Mouse (Mus musculus) midbrain, embryonic 11.5 days (tissue): ENCODE measurements around the gene Rap2c. TPM values are rescaled to one million over a fixed set of nuclear protein-coding genes. Genes with fewer than 3 reads are reported as not detected.

ENCODE experiments used
- ATAC-seq: fragments of 200-750 bp; cut with Nextera tagmentation; 2 replicates; pipeline ENCODE4 v1.8.0; 2017; ENCODE audit warnings: moderate TSS enrichment, moderate library complexity; ENCODE audit not compliant: low FRiP score
- DNase-seq: peaks from one replicate; pipeline ENCODE4 v3.0.0; 2015; ENCODE audit warnings: low spot score; ENCODE audit errors: missing footprints
- H3K27ac ChIP-seq: fragments of 300-500 bp; sonication (generic); 2 replicates; pipeline ENCODE4 v1.5.1; 2014; ENCODE audit warnings: low read depth, low read length
- H3K27me3 ChIP-seq: fragments of 300-500 bp; sonication (generic); 2 replicates; pipeline ENCODE4 v1.6.1; 2014; ENCODE audit warnings: mild to moderate bottlenecking, low read length, moderate library complexity, mixed read lengths; ENCODE audit not compliant: control insufficient read depth, insufficient read depth
- H3K36me3 ChIP-seq: fragments of 300-500 bp; sonication (generic); 2 replicates; pipeline ENCODE4 v1.6.1; 2014; ENCODE audit warnings: mild to moderate bottlenecking, low read length, moderate library complexity, mixed read lengths; ENCODE audit not compliant: control insufficient read depth, insufficient read depth
- H3K4me1 ChIP-seq: fragments of 300-500 bp; sonication (generic); 2 replicates; pipeline ENCODE4 v1.6.1; 2014; ENCODE audit warnings: low read length; ENCODE audit not compliant: control insufficient read depth, insufficient read depth
- H3K4me2 ChIP-seq: fragments of 300-500 bp; sonication (generic); 2 replicates; pipeline ENCODE4 v1.6.1; 2014; ENCODE audit warnings: mild to moderate bottlenecking, moderate library complexity
- H3K4me3 ChIP-seq: fragments of 300-500 bp; sonication (generic); 2 replicates; pipeline ENCODE4 v1.5.1; 2014; ENCODE audit warnings: low read depth, low read length
- H3K9ac ChIP-seq: fragments of 300-500 bp; sonication (generic); 2 replicates; pipeline ENCODE4 v1.6.1; 2014; ENCODE audit warnings: low read length
- H3K9me3 ChIP-seq: fragments of 300-500 bp; sonication (generic); 2 replicates; pipeline ENCODE4 v1.6.1; 2016; ENCODE audit warnings: low read length; ENCODE audit not compliant: control insufficient read depth
- WGBS: fragments of 180-500 bp; shearing (Covaris S2); extraction: QIAGEN DNeasy Blood & Tissue Kit; methylation state at CpG from one replicate; pipeline ENCODE4 v1.1.7; 2014; 5-methylcytosine and 5-hydroxymethylcytosine counted together
- polyA plus RNA-seq: library from polyadenylated mRNA; unstranded; fragments of >200 nt; fragmentation: Nextera tagmentation; extraction: Ambion mirVana; gene quantifications from 2 replicates; pipeline ENCODE4 v1.2.1, GENCODE M21; 2014

Rap2c gene
- polyA plus RNA-seq, 1 experiment from 2014 or later, result 24.1 TPM

DNA sequence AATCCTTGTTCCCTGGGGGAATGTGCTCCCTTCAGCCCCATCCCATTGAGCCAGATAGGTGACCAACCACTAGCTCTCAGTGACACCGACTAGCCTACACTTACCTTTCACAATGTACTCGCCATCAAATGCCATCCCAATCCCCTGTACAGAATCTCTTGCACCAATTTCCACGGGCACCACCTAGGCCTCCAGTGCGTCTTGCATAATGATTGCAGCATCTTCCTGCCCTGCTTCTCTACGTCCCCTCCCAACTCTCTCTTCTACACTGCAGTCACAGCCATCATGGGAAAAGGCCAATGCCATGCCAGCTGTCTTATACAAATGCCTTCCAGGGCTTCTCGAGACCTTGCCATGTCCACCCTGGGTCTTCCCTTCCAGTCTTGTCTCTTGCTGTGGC, 27.9 kb downstream of the Rap2c start:
- no peaks in the 10 kb centered on the region for H3K4me1 ChIP-seq
- WGBS, result 86% methylated on average over 6 of the region's 6 CpGs
- ATAC-seq, result no peak

GRCm38 (mm10) chrX:50988581-50988980, 29.2 kb downstream of the Rap2c start:
- H3K4me3 ChIP-seq, result no peak overlapping the region
- no peak overlapping the region for H3K27ac ChIP-seq
- no peaks in the 10 kb centered on the region for H3K36me3 ChIP-seq
- DNase-seq (no peak), ATAC-seq (no peak)
- 85% methylated on average over 1 of the region's 1 CpGs for WGBS
- no peaks in the 10 kb centered on the region for H3K9me3 ChIP-seq
- H3K4me1 ChIP-seq, result no peaks in the 10 kb centered on the region
- H3K9ac ChIP-seq, result no peak overlapping the region
- no peak overlapping the region for H3K4me2 ChIP-seq
- H3K27me3 ChIP-seq, result no peaks in the 10 kb centered on the region

More for the DNA sequence above, 27.9 kb downstream of the Rap2c start:
- H3K36me3 ChIP-seq, result no peaks in the 10 kb centered on the region
- H3K4me3 ChIP-seq, result no peak overlapping the region
- no peaks in the 10 kb centered on the region for H3K27me3 ChIP-seq
- H3K4me2 ChIP-seq, result no peak overlapping the region
- no peak for DNase-seq
- no peak overlapping the region for H3K27ac ChIP-seq
- H3K9ac ChIP-seq, result no peak overlapping the region
- no peaks in the 10 kb centered on the region for H3K9me3 ChIP-seq

- no peaks in the 10 kb centered on the region for H3K9me3 ChIP-seq
- ATAC-seq, result no peak
- no peak overlapping the region for H3K4me2 ChIP-seq
- no peak overlapping the region for H3K27ac ChIP-seq
- 76% methylated on average over 2 of the region's 2 CpGs for WGBS
- H3K36me3 ChIP-seq, result no peaks in the 10 kb centered on the region
- no peaks in the 10 kb centered on the region for H3K4me1 ChIP-seq
- no peaks in the 10 kb centered on the region for H3K27me3 ChIP-seq
- H3K9ac ChIP-seq, result no peak overlapping the region
- DNase-seq, result no peak
- H3K4me3 ChIP-seq, result no peak overlapping the region
Observed at GRCm38 (mm10) chrX:50978428-50978827, 39.4 kb downstream of the Rap2c start.

DNA sequence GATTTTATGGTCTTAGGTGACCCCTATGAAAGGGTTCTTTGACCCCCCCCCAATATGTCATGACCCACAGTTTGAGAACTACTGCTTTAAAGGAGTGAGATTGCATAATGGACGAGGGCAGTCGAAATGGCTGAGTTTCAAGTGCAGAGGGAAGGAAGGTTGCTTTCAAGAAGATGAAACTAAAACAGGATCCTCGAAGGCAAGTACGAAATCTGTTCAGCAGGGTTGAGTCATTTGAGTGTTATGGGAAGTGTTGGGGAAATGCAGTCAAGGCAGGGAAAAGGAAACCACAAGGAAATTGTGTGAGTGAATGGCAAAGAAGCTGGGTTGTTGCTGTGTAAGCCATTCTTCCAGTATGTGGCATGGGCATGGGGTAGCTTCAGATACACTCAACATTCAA, 45.7 kb downstream of the Rap2c start:
- 83% methylated on average over 4 of the region's 4 CpGs for WGBS
- no peak for ATAC-seq
- no peaks in the 10 kb centered on the region for H3K4me1 ChIP-seq
- H3K27ac ChIP-seq, result no peak overlapping the region
- H3K36me3 ChIP-seq, result no peaks in the 10 kb centered on the region
- H3K4me3 ChIP-seq, result no peak overlapping the region
- H3K9me3 ChIP-seq, result no peaks in the 10 kb centered on the region
- no peak overlapping the region for H3K9ac ChIP-seq
- H3K27me3 ChIP-seq, result no peaks in the 10 kb centered on the region
- no peak overlapping the region for H3K4me2 ChIP-seq
- no peak for DNase-seq

GRCm38 (mm10) chrX:50969907-50970306, 47.9 kb downstream of the Rap2c start:
- no peak overlapping the region for H3K4me3 ChIP-seq
- no peaks in the 10 kb centered on the region for H3K9me3 ChIP-seq
- H3K4me1 ChIP-seq, result no peaks in the 10 kb centered on the region
- H3K27ac ChIP-seq, result no peak overlapping the region
- 85% methylated on average over 5 of the region's 5 CpGs for WGBS
- no peak overlapping the region for H3K9ac ChIP-seq
- no peaks in the 10 kb centered on the region for H3K27me3 ChIP-seq
- ATAC-seq, result no peak
- no peak overlapping the region for H3K4me2 ChIP-seq
- DNase-seq, result no peak
- no peaks in the 10 kb centered on the region for H3K36me3 ChIP-seq

- Histone ChIP-seq H3K27ac (no peak overlapping the region), H3K36me3 (no peaks in the 10 kb centered on the region), H3K4me3 (no peak overlapping the region), H3K9me3 (no peaks in the 10 kb centered on the region), H3K4me1 (no peaks in the 10 kb centered on the region), H3K9ac (no peak overlapping the region), H3K4me2 (no peak overlapping the region), H3K27me3 (no peaks in the 10 kb centered on the region)
- WGBS, result 70% methylated on average over 10 of the region's 10 CpGs
- no peak for ATAC-seq
- no peak for DNase-seq
Observed at GRCm38 (mm10) chrX:50968157-50968932, 49.5 kb downstream of the Rap2c start.

GRCm38 (mm10) chrX:50965157-50965556, 52.7 kb downstream of the Rap2c start:
- ATAC-seq, result no peak
- Histone ChIP-seq H3K4me1 (no peaks in the 10 kb centered on the region), H3K27me3 (no peaks in the 10 kb centered on the region), H3K9ac (no peak overlapping the region), H3K27ac (no peak overlapping the region), H3K4me2 (no peak overlapping the region), H3K36me3 (no peaks in the 10 kb centered on the region), H3K4me3 (no peak overlapping the region), H3K9me3 (no peaks in the 10 kb centered on the region)
- 75% methylated on average over 3 of the region's 3 CpGs for WGBS
- DNase-seq, result no peak

DNA sequence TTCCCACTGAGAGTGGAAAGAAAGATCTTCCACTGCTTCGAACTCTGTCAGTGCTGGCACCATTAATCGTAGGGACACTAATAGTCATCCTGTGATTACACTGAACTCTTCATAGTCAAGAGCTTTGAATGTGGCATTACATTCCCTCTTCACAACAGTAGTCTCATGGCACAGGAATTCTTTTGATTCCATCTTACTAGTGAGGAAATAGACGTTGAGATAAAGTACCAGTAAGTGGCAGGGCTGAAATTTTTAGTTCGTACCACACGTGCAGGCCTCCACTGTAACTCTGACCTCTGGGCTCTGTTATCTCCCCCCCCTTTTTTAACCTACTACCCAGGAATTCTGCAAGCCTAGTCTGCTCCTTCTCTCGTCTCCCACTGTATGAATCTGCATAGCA, 54.9 kb downstream of the Rap2c start:
- Histone ChIP-seq H3K9me3 (no peaks in the 10 kb centered on the region), H3K9ac (no peak overlapping the region), H3K27me3 (no peaks in the 10 kb centered on the region), H3K4me1 (no peaks in the 10 kb centered on the region), H3K27ac (no peak overlapping the region), H3K36me3 (no peaks in the 10 kb centered on the region), H3K4me2 (no peak overlapping the region), H3K4me3 (no peak overlapping the region)
- DNase-seq, result no peak
- ATAC-seq, result no peak
- WGBS, result 86% methylated on average over 6 of the region's 6 CpGs
